Comparison of ENCODE assay signal across 10 mouse cellular contexts in the genomic region with DNA sequence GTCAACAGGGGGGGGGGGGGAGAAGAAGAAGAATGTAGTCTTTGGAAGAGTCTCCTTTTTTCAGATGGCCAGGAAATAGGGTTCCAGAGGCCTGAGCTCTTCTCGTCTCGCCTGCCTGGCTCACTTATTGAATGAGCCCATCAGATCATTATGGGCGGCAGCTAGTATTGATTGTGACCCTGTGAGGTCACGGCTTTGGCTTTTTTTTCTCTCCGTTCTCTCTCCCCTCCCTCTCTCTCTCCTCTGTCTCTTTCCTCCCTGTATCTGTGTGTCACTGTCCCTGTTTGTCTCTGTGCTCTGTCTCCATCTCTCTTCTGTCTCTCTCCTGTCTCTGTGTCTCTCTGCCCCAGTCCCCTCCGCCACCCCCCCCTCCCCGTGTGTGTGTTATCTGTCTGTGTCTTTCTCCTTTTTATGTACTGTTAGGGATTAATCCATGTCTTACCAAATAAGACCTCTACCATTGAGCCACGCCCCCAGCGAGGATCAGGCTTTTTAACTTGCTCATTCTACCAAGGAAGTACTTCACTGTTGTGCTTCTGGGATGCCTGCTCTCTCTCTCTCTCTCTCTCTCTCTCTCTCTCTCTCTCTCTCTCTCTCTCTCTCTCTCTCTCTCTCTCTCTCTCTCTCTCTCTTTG. TPM values are rescaled to one million over a fixed set of nuclear protein-coding genes. Genes with fewer than 3 reads are reported as not detected.
A peak's percentile ranks its signal among the peaks of the same experiment; 100 is the strongest.
DNase-seq lines count a peak whose midpoint lies in the region; ATAC-seq and TF ChIP-seq lines count a peak whose summit lies in the region.
"Had no signal": no experiment of that assay in that cellular context is flagged by ENCODE, and none has a peak within 500 bp of the region (broad histone marks: within the 10 kb centered on the region; RNA-seq: fewer than 3 reads in every experiment).

No protein-coding gene starts in this region.

- no peak overlapping the region for H3ac ChIP-seq in myocyte (ENCODE audit: control insufficient read depth, insufficient read length)

- H3K27me3 ChIP-seq in myocyte (ENCODE audit: control insufficient read depth, insufficient read depth, insufficient read length): no peaks in the 10 kb centered on the region
- H3K27me3 ChIP-seq: stomach, embryonic 15.5 days had no signal

- H3K36me3 ChIP-seq in myocyte (ENCODE audit: control insufficient read depth, insufficient read depth): no peaks in the 10 kb centered on the region
- H3K36me3 ChIP-seq: stomach, embryonic 15.5 days had no signal

- H3K4me2 ChIP-seq in myocyte (ENCODE audit: low read depth): peak overlapping the region; percentile 96

- H3K4me3 ChIP-seq in myocyte: peak overlapping the region; percentile 26

- peak; percentile 20 for DNase-seq in kidney, adult 18-20 months
- no peak for DNase-seq in kidney, adult 9 months
- DNase-seq in embryo, embryonic 9.5 days (ENCODE audit: extremely low spot score): peak; percentile 42
- DNase-seq in kidney, postnatal 4 days: peak; percentile 58 to 69
- no peak for DNase-seq in layer of hippocampus, adult 9-10 months (ENCODE audit: low spot score)
- DNase-seq in right cerebral cortex, adult 18-20 months: no peak

- H3K79me2 ChIP-seq in myocyte (ENCODE audit: control insufficient read depth, insufficient read depth): peaks cover 24% of the 10 kb centered on the region

- no peak for ATAC-seq in megakaryocyte progenitor cell, adult 5-6 weeks (replicated peaks; ENCODE audit: poor library complexity)

- no peak for TF ChIP-seq POLR2A in myocyte (IDR thresholded peaks at IDR 0.05; ENCODE audit: insufficient read length, low read depth)

TF ChIP-seq in myocyte, 11 proteins besides CTCF, POLR2A, EP300 and RAD21:
- TF ChIP-seq REST (IDR thresholded peaks at IDR 0.05; ENCODE audit: insufficient read depth, insufficient read length): no peak
- TF ChIP-seq E2F4 (IDR thresholded peaks at IDR 0.05; ENCODE audit: insufficient read depth): no peak
- TF ChIP-seq MYOG (IDR thresholded peaks at IDR 0.05; ENCODE audit: control insufficient read depth in 1 of 3, insufficient read depth in 1 of 3, insufficient read length in 2 of 3, low read depth in 2 of 3): no peak
- TF ChIP-seq TCF3 (IDR thresholded peaks at IDR 0.05; ENCODE audit: insufficient read length, low read depth): no peak
- TF ChIP-seq CEBPB (IDR thresholded peaks at IDR 0.05; ENCODE audit: insufficient read depth, poor library complexity, severe bottlenecking): no peak
- TF ChIP-seq POLR2AphosphoS2 (IDR thresholded peaks at IDR 0.05; ENCODE audit: insufficient read length, low read depth): no peak
- TF ChIP-seq MYOD1 (IDR thresholded peaks at IDR 0.05; ENCODE audit: control insufficient read depth in 1 of 3, insufficient read length in 2 of 3, low read depth in 2 of 3): no peak
- TF ChIP-seq MAX (IDR thresholded peaks at IDR 0.05; ENCODE audit: low read depth): no peak
- no peak for TF ChIP-seq USF1 (IDR thresholded peaks at IDR 0.05; ENCODE audit: low read depth)
- TF ChIP-seq SRF (IDR thresholded peaks at IDR 0.05; ENCODE audit: control insufficient read depth, insufficient read length, low read depth): no peak
- no peak for TF ChIP-seq TCF12 (IDR thresholded peaks at IDR 0.05; ENCODE audit: insufficient read depth, poor library complexity, severe bottlenecking)

RNA-seq across cellular contexts. Expression of a gene that starts 1.5 kb away (rescaled TPM):
- polyA plus RNA-seq in myocyte (2012; fragmentation: generic; extraction: Trizol): 16.8 TPM
- total RNA-seq in megakaryocyte progenitor cell, adult 5-6 weeks (2015): 18.1 and 18.6 TPM in 2 replicates
- 23.0 and 28.2 TPM in 2 replicates for total RNA-seq in megakaryocyte progenitor cell, adult 5-6 weeks (2017)

RNA-seq across cellular contexts. Expression of a gene that starts 22.0 kb away (rescaled TPM):
- 0.83 TPM for polyA plus RNA-seq in myocyte (2012; fragmentation: generic; extraction: Trizol)
- 0.61 and 0.84 TPM in 2 replicates for total RNA-seq in megakaryocyte progenitor cell, adult 5-6 weeks (2015)
- 0.67 TPM in 1 of 2 replicates, not detected in the other for total RNA-seq in megakaryocyte progenitor cell, adult 5-6 weeks (2017)

RNA-seq across cellular contexts. Expression of a gene that starts 26.5 kb away (rescaled TPM):
- not detected for polyA plus RNA-seq in myocyte (2012; fragmentation: generic; extraction: Trizol)
- total RNA-seq in megakaryocyte progenitor cell, adult 5-6 weeks (2015): not detected in 2 replicates
- total RNA-seq in megakaryocyte progenitor cell, adult 5-6 weeks (2017): 0.96 TPM in 1 of 2 replicates, not detected in the other
- polyA plus RNA-seq: macrophage; stomach, embryonic 15.5 days had no signal

Comparison
In these comparisons a context has a peak if more than half of its experiments do, and no peak if none do; other contexts are left out.
1. DNase-seq: peak in kidney, adult 18-20 months (single experiment), embryo, embryonic 9.5 days (single experiment) and kidney, postnatal 4 days (2 of 2); none in kidney, adult 9 months (single experiment), layer of hippocampus, adult 9-10 months (single experiment) and right cerebral cortex, adult 18-20 months (single experiment).